Mouse (Mus musculus): ENCODE data around the gene Gm28845. TPM values are rescaled to one million over a fixed set of nuclear protein-coding genes. Genes with fewer than 3 reads are reported as not detected.
A peak's percentile ranks its signal among the peaks of the same experiment; 100 is the strongest.

The Gm28845 gene
- not detected for total RNA-seq (2021)
- long read RNA-seq, experiment 1 = 0 reads
- long read RNA-seq, experiment 2 = 0 reads

DNA sequence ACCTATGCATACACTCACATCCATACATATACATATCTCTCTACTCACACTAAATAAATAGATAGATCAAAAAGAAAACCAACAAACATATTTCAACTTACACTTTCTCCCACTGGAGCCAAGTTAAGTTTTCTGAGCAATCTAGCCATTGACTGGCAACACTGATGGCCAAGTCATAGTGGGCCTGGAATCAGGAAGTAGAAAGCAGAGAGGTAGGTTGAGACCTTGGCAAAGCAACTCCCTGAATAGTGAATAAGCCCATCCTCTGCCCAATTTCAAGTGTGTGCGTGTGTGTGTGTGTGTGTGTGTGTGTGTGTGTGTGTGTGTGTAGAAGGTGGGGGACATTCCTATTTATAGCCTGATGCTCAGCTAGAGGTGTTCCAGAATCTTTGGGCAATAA, at the start of gene Gm28845:
Gene Gm28845, minus strand, starts transcription at position 121 of the 400 bp plus-strand sequence.
- DNase-seq (ENCODE audit: low spot score) = no peak

DNA sequence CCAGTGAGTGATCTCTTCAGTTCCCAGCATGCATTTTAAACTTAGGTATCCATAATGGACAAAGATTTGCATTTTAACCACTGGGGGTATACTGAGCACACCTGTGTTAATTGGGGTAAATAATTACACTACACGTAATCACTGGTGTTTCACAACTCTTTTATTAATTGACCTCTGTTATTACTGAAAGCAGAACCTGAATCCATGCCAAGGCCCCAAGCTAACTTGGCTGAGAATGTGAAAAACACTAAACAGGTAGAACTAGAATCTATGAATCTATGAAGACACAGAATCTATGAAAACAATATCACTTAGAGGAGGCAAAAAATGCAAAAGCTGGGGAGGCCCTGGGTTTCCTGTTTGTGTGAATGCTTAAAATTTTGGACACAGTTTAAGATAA, 48.1 kb upstream of the Gm28845 start:
- no peak for DNase-seq (ENCODE audit: low spot score)

DNA sequence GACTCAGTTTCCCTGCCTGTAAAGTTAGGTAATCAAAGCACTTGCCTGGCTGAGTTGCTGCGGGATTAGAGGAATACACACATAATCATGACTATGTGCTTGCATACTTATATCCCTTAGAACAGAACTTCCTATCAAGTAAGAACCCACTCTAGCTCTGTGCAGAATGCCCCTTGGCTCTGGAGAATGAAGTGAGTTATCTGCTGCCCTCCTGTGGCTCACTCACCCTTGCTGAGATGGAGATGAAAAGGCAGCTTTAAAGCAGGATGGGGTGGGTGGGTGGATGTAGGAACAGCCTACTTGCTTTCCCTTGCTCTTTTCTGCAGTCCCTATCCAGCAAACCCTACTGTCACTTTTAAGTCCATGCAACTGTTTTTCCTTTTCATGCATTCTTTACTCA, 42.9 kb upstream of the Gm28845 start:
- DNase-seq (ENCODE audit: low spot score) = no peak

DNA sequence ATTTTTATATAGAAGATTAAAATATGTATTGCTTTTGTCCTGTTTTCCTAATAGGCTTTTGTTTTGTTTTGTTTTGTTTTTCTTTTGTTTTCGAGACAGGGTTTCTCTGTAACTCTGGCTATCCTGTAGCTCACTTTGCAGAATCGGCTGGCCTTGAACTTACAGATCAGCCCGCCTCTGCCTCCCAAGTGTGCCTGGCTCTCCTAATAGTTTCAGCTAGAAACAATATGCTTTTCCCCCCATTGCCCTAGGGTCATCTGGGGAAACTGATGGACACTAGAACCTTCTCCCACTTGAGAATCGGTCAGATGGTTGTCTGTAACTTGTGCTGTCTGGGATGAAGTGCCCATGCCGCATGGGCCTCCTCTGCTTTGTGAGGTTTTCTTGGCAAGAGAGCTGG, 36.8 kb upstream of the Gm28845 start:
- DNase-seq (ENCODE audit: low spot score) = no peak

DNA sequence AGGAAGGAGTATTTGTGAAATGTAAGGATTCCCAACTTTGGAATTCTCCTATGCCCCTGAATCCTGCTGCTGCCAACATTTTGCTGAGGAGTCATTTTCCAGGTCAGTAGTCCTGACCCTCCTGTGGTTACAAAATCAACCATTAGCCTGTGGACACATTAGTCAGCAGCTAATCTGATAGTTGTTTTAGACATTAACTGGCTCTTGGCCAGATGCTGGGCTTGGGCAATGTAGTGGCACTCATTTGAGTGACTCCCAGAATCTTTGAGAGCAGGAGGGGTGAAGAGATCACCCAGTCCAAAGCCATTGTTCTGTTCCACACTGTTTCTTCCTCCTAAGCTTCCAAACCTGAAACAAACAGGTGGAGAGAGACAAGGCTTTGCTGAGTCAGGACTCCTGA, 35.5 kb upstream of the Gm28845 start:
- DNase-seq (ENCODE audit: low spot score) = no peak

DNA sequence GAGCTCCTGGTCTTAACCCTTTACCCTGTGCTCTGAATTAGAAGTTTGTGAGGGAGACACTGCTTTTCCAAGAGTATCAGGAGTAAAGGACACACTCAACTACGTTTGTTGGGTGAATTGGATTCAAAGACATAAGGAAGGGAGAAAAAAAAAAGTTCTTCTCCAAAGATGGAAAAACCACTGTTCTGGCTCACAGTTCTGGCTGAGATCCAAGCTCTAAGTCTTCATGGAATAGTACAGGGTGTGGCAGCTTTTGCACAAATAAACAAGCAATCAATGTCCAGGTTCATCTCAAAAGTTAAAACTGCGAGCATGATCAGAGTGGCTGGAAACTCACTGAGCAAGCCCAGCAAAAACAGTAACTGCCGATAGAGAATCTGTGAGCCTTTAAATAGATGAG, 28.6 kb upstream of the Gm28845 start:
- no peak for DNase-seq (ENCODE audit: low spot score)

DNA sequence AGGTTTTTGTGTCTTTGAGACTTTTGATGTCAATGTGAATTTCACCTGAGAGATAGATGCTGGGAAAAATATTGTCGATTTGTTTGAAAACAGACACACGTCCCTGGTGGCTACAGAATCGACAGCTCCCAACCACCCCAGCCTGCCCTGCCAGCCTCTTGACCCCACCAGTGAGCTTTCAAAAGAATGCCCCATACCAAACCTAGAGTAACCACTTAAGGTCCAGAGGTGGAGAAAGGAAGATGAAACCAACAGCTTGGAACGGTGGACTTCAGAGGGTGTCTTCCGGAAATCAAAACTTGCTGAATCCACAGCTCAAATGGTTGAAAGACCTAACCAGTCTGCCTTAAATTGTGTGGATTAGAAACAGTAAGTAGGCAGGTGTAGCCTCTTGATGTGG, 28.0 kb upstream of the Gm28845 start:
- DNase-seq (ENCODE audit: low spot score) = no peak

DNA sequence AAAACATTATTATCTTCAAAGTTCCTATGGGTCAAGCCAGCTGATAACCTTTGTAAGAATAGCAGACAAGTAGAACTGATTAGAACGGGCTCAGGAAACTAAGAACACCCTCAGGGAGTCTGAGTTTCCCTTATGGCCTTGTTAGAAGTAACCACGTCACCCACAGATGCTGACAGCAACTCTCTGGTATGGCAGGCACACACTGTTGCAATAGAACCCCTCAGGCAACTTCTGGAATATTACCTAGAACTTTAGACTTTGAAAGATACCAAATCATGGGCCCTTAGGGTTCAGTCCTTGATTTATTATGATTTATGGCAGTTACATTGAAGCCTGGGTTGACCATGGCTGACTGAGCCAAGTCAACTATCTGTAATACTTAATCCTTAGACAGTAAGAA, 27.2 kb upstream of the Gm28845 start:
- DNase-seq (ENCODE audit: low spot score) = no peak

DNA sequence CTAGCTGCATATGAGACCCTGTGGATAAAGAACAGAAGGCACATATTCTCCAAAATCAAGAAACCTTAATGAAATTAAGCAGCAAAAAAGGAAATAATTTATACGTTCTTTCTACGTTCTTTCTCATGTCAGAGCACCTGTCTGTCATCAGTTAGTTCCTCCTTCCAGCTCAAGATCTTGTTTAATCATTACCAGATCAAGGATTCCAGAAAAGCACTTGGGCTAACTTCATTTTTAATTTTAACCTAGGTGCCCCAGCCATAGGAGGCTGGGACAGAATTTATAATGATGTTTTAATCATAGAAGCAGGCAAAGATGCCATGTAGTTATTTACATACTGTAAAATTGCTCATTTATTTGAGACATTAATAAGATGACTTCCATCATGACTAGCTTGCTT, 25.4 kb upstream of the Gm28845 start:
- DNase-seq (ENCODE audit: low spot score) = no peak

DNA sequence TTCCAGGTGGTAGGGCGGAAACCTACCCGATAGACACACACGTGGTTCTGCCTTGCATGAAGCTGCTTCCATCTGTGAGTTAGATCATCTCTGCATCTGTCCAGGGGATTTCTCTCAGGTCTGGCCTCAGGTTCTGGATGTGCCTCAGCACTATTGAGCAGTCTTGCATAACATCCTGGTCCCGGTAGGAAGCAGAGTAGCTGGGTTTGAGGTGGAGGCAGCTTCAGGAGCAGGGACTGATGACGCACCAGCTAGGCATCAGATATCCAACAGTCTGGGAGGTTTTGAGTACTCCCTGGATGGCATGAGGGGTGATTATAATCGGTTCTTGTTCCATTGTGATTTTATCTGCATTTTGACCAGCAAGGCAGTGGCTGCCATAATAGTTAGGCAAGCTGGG, 18.2 kb upstream of the Gm28845 start:
- DNase-seq (ENCODE audit: low spot score) = no peak

DNA sequence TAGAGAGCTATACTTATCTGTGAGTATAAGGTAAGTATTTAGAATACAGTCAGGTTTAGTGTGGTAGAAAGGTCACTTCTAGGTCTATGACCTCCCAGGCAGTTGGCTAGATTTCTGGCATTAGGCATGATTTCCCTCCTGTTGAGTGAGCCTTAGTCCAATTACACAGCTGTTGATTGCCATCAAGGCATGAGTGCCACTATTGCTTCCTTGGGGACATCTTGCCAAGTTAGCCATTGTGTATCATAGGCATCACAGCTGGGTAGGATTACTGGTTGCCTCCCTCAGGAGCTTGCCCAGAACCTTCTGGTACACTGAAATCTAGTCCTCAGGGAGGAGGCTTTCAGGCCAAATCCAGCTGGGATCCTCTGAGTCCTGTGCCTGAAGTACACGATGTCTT, 13.5 kb upstream of the Gm28845 start:
- no peak for DNase-seq (ENCODE audit: low spot score)

DNA sequence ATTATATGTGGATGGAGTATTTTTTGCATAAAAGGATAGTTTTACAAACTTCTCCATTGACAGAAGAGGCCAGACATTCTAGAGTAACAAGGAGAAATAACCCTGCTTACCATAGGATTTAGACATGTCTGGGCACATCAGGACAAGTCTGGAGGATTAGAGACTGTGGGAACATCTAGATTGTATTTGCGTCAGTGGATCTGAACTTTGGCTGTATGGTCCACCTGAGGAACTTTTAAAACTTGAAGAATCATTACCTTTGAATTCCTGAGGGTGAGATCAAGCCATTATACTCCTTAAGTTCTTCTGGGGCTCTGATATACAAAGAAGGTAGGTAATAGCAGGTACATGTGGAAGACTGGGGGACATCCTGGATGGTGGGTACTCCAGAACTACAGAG, 12.3 kb upstream of the Gm28845 start:
- DNase-seq (ENCODE audit: low spot score) = no peak

DNA sequence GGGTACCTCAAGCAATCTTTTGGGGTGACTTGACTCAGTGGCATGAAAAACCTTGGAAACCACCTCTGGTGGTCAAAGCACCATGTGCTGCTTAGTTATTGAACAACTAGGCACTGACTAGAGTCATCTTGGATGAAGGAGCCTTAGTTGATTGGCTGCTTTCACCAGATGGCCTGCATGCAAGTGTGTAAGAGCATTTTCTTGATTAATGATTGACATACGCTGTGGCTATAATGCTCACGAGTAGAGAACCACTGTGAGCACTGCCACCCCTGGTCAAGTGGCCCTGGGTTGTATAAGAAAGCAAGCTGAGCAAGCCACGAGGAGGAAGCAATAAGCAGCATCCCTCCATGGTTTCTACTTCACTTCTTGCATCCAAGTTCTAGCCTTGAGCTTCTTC, 10.9 kb upstream of the Gm28845 start:
- no peak for DNase-seq (ENCODE audit: low spot score)

DNA sequence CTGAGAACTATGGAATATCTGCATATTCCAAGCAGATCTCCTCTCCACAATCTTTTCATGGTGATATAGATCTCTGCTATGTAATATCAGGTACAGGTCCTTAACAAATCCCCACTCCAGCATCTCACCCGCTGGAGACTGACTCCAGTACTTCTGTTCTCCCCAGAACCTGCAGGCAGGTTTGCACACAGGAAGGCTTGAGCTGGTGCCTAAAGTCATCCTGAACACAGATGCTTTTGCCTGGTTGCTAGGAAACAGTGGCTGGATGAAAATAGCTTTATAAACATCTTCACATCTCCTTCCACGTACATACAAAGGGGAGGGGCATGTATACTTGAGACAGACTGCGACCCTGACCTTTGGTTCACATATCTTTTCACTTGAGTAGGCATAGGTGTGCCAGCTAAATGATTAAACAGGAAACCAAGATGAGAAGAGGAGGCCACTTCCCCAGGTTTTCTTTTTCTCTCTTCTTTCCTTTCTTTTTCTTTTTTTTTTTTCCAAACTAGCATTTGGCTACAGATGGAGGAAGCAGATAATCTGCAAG, 10.3 kb upstream of the Gm28845 start:
- no peak for DNase-seq (ENCODE audit: low spot score)

DNA sequence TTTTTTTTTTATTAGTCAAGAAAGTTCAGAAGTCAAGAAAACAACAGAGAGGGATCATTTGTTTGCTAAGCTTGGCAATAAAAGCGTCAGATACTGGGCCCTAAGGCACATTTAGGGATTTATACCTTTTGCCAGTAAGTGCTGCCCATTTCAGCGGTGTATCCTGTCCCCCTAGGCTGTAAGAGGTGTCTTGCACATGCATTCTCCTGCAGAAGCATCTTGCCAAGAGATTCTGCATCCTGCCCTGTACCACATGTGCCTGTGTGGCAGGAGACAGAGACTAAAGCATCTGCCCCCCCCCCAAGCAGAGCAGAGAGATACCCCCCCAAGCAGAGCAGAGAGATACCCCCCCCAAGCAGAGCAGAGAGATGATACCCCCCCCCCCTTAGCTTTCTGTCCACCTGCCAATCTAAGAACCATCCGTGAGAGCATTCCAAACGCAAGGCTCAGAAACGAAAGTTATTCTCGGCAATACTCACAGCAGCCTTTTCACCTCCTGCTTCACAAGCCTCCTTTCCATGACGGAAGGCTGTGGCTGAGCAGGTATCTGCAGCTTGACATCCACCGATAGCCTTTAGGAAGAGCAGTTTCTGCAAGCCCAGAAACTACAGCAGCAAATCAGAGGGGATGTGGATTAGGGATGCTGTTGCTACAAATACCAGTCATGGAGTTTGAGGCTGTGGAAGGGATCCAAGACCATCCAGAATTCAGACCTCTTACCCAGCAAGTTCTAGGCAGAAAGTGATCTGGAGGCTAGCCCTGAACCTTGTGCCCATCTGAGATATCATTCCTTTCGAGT, 3.4 kb upstream of the Gm28845 start, which contains the start of gene D630023F18Rik:
Gene D630023F18Rik, minus strand, starts transcription at position 641 of the 799 bp plus-strand sequence.
- no peak for DNase-seq (ENCODE audit: low spot score)

DNA sequence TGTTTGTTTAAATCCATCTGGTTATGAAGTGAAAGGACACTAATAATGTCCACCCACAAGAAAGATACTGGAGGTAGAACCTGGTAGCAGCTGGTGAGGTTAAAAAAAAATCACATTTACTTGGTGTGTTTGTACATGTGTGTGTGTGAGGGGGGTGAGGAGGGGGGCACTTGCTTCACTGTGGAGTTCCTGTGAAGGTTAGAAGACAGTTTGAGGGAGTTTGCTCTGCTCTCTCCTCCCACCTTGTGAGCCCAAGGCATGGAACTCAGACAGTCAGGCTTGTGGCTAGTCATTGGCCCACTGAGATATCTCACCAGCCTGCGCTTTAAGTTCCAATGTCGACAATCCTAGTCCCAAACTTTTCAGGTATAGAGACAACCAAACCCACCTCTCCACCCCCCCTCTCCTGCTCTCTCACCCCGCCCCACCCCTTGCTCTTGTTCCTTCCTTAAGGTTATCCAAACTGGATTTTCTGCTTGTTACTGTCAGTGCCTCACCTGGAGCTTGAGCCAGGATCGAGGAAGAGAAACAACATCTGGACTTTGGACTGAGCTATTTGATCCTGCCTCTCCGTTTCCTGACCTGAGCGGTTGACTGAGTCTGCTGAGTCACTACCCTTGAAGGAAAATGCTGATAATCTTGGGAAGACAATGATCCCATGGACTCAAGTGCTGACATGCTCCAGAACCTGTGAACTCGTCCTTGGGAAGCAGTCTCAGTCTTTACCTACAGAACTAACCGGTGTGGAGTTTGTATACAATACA, 1.0 kb downstream of the Gm28845 start:
- no peak for DNase-seq (ENCODE audit: low spot score)

DNA sequence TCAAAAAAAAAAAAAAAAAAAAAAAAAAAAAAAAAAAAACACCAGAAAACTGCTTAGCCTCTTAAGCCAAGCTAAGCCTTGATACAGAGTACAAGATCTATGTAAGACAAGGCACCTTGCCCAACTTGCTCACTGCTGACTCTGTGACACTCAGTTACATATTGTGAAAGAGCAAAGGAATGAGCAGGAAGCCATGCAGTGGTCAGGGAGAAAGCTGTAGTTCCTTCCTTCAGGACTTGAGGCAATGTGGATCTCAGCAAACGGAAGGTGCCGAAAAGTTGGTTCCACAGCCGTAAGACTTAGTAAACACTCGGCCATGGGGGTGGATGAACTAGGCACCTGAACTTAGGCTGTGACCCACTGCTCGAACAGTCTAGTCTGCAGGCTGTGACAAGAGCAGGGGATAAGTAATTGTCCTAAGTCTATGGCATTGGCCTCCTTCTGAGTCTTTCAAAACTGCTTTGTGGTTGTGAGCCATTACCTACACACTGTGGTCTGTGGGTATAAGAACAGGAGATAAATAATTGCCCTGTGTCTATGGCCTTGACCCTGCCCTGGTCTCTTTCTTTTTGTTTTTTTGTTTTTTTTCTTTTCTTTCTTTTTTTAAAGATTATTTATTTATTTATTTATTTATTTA, 5.7 kb downstream of the Gm28845 start:
- DNase-seq (ENCODE audit: low spot score) = no peak

DNA sequence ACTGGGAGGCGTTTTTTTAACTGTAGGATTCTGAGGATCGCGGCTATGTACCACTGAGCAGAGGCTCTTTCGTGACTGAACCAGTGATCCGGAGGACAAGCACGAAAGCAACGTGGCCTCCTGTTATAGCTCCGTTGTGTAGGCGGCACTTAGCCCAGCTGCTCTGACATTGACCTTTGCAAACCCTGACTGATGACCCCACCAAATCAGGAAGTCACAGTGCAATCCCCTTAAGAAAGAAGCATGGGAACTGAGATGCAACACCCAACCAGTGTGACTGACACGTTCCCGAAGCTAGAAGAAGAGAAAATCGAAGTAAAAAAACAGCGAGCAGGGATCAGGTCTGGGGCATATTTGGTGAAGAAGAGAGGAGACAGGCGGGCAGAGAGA, 6.6 kb downstream of the Gm28845 start:
- no peak for DNase-seq (ENCODE audit: low spot score)

DNA sequence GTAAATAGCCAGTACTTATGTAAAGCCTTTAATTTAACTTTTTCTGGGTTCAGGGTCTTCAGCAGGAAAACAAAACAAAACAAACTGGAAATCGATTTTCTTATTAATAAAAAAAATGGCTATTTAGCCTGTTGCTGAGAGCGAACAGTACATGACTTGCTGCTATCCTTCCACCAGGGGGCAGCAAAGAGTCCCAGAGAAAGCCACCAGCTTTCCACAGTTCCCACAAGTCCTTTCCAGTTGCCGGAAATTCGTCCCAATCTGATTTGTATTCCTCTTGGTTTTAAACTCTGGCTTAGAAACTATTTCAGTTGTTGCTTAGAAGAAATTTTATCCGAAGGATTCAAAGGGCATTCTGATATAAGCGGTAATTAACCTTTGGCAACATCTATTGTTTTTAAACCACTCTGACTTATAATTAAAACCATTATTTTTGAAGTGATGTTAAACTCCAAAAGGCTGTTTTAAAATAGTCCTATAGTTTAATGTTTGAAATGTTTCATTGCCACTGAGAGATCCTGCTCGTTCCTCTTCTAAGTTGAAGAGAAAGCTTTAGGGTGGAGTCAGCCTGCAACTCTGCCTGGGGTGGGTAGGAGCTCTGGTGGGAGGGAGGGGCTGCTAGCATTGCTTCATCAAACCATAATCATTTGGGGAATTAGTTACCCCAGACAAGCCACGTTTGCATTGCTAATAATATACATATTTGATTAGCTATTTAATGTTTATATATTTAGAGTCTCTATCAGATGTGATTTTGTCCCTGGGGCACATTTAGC, 7.1 kb downstream of the Gm28845 start:
- peak; percentile 83 for DNase-seq (ENCODE audit: low spot score)

DNA sequence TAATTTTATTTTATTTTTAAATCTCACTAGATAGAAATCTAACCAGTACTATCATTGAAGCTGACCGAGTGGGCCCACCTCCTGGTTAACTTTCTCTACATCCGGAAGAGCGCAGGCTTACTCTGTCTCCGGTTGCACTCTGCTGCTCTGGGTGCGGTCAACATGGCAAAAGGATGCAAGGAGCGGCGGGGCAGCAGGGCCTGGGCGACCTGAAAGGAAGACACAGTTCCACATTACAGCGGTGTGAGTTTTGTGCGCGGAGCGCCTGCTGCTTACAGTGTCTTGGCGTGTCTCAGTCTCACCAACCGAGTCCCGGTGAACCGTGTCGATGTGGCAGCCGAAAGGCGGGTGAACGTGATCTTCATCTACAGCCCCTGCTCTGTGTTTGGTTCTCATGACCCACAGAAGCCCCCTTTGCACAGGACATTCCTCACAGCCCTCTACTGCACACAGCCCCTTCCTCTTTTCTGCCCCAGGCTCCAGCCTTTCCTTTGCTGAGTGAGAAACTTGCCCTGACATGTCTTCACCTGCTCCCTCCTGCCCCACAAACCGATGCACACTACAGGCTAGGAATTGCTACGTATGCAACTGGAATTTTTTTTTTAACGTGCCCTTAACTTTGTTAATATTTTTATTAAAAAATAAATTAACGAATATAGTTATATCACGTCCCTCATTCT, 9.5 kb downstream of the Gm28845 start:
- no peak for DNase-seq (ENCODE audit: low spot score)

DNA sequence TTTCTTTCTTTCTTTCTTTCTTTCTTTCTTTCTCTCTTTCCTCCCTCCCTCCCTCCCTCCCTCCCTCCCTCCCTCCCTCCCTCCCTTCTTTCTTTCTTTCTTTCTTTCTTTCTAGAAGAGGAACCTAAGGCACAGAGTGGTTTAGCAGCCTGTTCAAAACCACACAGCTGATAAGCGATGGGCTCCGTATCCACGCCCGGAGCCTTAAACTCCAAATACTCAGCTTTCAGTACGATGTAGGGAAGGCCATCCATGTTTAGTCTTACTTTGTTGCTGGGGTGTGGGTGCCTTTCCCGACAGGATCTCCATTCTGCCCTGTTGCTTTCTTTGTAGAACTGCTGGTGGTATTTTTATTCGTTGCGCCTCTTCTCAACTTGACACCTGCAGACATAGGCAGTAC, 10.2 kb downstream of the Gm28845 start:
- DNase-seq (ENCODE audit: low spot score) = no peak

All from gastrocnemius, adult 18-20 months (tissue).